Mouse (Mus musculus) erythroblast, embryonic 14.5 days (primary cell): ENCODE results near the gene Rsph6a.

Experiments used
- GATA1 ChIP-seq: IDR thresholded peaks from 2 replicates; pipeline ENCODE4 v1.6.1; 2012; ENCODE audit warnings: low read length, inconsistent platforms, mixed read lengths
- TAL1 ChIP-seq: IDR thresholded peaks from 3 replicates; pipeline ENCODE4 v1.6.1; 2012; ENCODE audit warnings: low read length, inconsistent platforms, mixed read lengths

- TF ChIP-seq TAL1 (no peak), GATA1 (no peak)
Observed at GRCm38 (mm10) chr7:19069500-19069899, 15.0 kb downstream of the Rsph6a start.
